Mouse (Mus musculus) forebrain, postnatal 0 days (tissue): ENCODE results near the gene Prkcsh. TPM values are rescaled to one million over a fixed set of nuclear protein-coding genes. Genes with fewer than 3 reads are reported as not detected.

Experiments used
- ATAC-seq: fragments of 200-750 bp; cut with Nextera tagmentation; 2 replicates; pipeline ENCODE4 v1.8.0; 2017; ENCODE audit warnings: mild to moderate bottlenecking, moderate library complexity
- DNase-seq: peaks from one replicate; pipeline ENCODE4 v3.0.0-alpha.2; 2015
- H3K27ac ChIP-seq: fragments of 300-500 bp; sonication (generic); 2 replicates; pipeline ENCODE4 v1.5.1; 2014; ENCODE audit warnings: low read depth, mild to moderate bottlenecking, antibody characterized with exemption, low read length, moderate library complexity, mixed read lengths
- H3K27me3 ChIP-seq: fragments of 300-500 bp; sonication (generic); 2 replicates; pipeline ENCODE4 v1.6.1; 2014; ENCODE audit warnings: mild to moderate bottlenecking, low read length, mixed read lengths; ENCODE audit not compliant: insufficient read depth
- H3K36me3 ChIP-seq: fragments of 300-500 bp; sonication (generic); 2 replicates; pipeline ENCODE4 v1.6.1; 2014; ENCODE audit warnings: mild to moderate bottlenecking, moderate library complexity; ENCODE audit not compliant: insufficient read depth
- H3K4me1 ChIP-seq: fragments of 300-500 bp; sonication (generic); 2 replicates; pipeline ENCODE4 v1.6.1; 2014; ENCODE audit warnings: antibody characterized with exemption; ENCODE audit not compliant: insufficient read depth
- H3K4me2 ChIP-seq: fragments of 300-500 bp; sonication (generic); 2 replicates; pipeline ENCODE4 v1.6.1; 2014; ENCODE audit warnings: low read depth, mild to moderate bottlenecking, moderate library complexity
- H3K4me3 ChIP-seq: fragments of 300-500 bp; sonication (generic); 2 replicates; pipeline ENCODE4 v1.5.1; 2014; ENCODE audit warnings: low read depth, low read length, mixed read lengths
- H3K9ac ChIP-seq: fragments of 300-500 bp; sonication (generic); 2 replicates; pipeline ENCODE4 v1.6.1; 2014; ENCODE audit warnings: mild to moderate bottlenecking
- H3K9me3 ChIP-seq: fragments of 300-500 bp; sonication (generic); 2 replicates; pipeline ENCODE4 v1.6.1; 2016; ENCODE audit warnings: low read length
- CTCF ChIP-seq: sonication (generic); IDR thresholded peaks from 2 replicates; pipeline ENCODE4 v1.5.1; 2016; ENCODE audit warnings: antibody characterized with exemption, control low read depth, low read depth
- WGBS: fragments of 180-500 bp; shearing (Covaris S2); extraction: QIAGEN DNeasy Blood & Tissue Kit; methylation state at CpG from one replicate; pipeline ENCODE4 v1.1.7; 2014; 5-methylcytosine and 5-hydroxymethylcytosine counted together
- polyA plus RNA-seq: library from polyadenylated mRNA; unstranded; fragments of >200 nt; fragmentation: Nextera tagmentation; extraction: Ambion mirVana; gene quantifications from 2 replicates; pipeline ENCODE4 v1.2.1, GENCODE M21; 2015
- total RNA-seq: library from RNA; depleted of rRNA; stranded (reverse); fragments of >200 nt; gene quantifications from 2 replicates; pipeline ENCODE4 v1.2.3, GENCODE M21; 2014

Gene Prkcsh
- total and polyA plus RNA-seq, 2 experiments from 2014 or later, result 67.4 to 86.5 TPM

DNA sequence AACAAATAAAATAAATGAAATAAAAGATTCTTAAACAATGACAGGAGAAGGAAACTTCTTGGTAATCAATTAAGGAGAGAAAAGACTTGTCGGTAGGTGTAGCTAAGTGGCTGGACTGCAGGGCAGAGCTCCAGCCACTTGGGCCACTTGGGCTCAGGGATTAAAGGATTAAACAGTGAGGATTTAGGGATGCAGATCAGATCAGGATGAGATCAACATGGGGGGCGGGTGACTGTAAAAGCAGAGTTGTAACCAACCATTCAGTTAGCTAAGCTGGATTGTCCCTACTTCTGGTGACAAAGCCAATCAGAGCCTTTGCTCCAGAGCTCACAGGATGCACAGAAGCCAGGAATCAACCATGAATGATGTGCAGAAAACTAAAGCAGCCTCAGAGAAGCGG lies 18.7 kb upstream of the Prkcsh start:
- peaks cover 6% of the 10 kb centered on the region; the same call in 1 of the 2 replicates for H3K4me1 ChIP-seq
- WGBS, result 4% methylated on average over 3 of the region's 3 CpGs
- no peaks in the 10 kb centered on the region for H3K36me3 ChIP-seq
- H3K4me2 ChIP-seq, result no peak overlapping the region
- DNase-seq, result no peak
- TF ChIP-seq CTCF, result no peak
- H3K4me3 ChIP-seq, result no peak overlapping the region
- H3K27me3 ChIP-seq, result peaks cover 18% of the 10 kb centered on the region
- H3K9me3 ChIP-seq, result no peaks in the 10 kb centered on the region
- H3K27ac ChIP-seq, result no peak overlapping the region
- no peak for ATAC-seq
- H3K9ac ChIP-seq, result no peak overlapping the region

- TF ChIP-seq CTCF, result no peak
- H3K9me3 ChIP-seq, result no peaks in the 10 kb centered on the region
- 14% methylated on average over 26 of the region's 36 CpGs for WGBS
- H3K4me3 ChIP-seq, result no peak overlapping the region
- H3K27ac ChIP-seq, result no peak overlapping the region
- H3K4me1 ChIP-seq, result peaks cover 8% of the 10 kb centered on the region
- no peaks in the 10 kb centered on the region for H3K36me3 ChIP-seq
- DNase-seq (no peak), ATAC-seq (no peak)
- H3K27me3 ChIP-seq, result peaks cover 43% of the 10 kb centered on the region
- H3K4me2 ChIP-seq, result peak overlapping the region; percentile 59; the same call in 1 of the 2 replicates
- no peak overlapping the region for H3K9ac ChIP-seq
Measured at GRCm38 (mm10) chr9:21987592-21988342, 14.8 kb upstream of the Prkcsh start.

- Histone ChIP-seq H3K4me3 (peak overlapping the region; percentile 27), H3K36me3 (no peaks in the 10 kb centered on the region), H3K27me3 (peaks cover 41% of the 10 kb centered on the region), H3K27ac (no peak overlapping the region), H3K9ac (peak overlapping the region; percentile 31; the same call in 1 of the 2 replicates), H3K9me3 (no peaks in the 10 kb centered on the region), H3K4me2 (peak overlapping the region; percentile 59), H3K4me1 (peaks cover 8% of the 10 kb centered on the region)
- WGBS, result 2% methylated on average over 32 of the region's 32 CpGs
- peak; percentile 53 for ATAC-seq
- no peak for DNase-seq
- TF ChIP-seq CTCF, result peak; percentile 31; the same call in 1 of the 2 replicates
Measured at GRCm38 (mm10) chr9:21988421-21989101, 14.0 kb upstream of the Prkcsh start.

DNA sequence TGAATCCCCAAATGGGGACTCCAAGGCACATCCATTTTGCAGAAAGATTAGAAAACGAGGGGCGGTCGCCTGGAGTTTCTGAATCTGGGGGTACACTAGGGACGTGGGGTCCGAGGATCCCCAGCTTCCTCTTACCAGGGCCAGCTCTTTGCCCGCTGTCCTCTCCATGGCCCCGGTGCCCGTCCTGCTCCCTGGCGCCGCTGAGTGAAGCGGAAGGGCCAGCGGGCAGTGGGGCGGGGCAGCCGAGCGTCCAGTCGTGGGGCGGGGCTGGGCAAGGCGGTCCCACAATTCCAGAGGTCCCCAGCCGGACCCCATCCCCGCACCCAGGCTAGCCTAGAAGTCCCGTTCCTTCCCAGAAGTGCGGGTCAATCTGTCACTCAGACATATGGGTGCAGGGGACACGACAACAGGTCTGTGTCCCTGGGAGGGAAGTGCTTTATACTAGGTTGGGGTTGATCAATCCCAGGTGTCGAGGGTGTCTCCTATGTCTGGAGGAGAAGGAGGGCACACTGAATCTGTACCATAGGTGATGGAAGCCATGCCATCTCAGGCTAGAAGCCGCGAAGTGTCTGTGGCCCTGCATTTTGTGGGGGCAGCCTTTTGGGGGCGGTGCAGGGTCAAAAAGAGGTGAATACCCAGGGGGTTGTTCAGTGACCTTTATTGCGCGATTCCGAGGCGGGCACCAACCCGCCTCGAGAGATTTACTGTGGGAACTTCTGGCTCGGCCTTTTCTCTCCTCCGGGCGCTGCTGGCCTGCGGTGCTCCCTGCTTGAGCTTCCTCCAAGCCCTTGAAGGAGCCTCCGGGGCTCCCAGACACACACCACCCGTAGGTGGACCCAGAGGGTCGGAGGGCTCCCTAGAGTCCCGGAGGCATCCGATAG lies 13.1 kb upstream of the Prkcsh start, which contains the start of gene Rgl3:
Rgl3 (minus strand) TSS at position 217 of the 881 bp plus-strand sequence.
- Histone ChIP-seq H3K4me1 (peaks cover 8% of the 10 kb centered on the region), H3K27ac (no peak within 1 kb of the TSS), H3K4me2 (peak within 1 kb of the TSS; percentile 59), H3K9ac (peak within 1 kb of the TSS; percentile 31; the same call in 1 of the 2 replicates), H3K4me3 (peak within 1 kb of the TSS; percentile 27), H3K36me3 (no peaks in the 10 kb centered on the region), H3K9me3 (no peaks in the 10 kb centered on the region), H3K27me3 (peaks cover 41% of the 10 kb centered on the region)
- DNase-seq, result no peak
- 3% methylated on average over 42 of the region's 42 CpGs for WGBS
- ATAC-seq, result peak; percentile 50
- no peak for TF ChIP-seq CTCF

GRCm38 (mm10) chr9:21992227-21992626 lies 10.4 kb upstream of the Prkcsh start:
- H3K4me1 ChIP-seq, result peaks cover 8% of the 10 kb centered on the region
- H3K36me3 ChIP-seq, result no peaks in the 10 kb centered on the region
- DNase-seq (no peak), ATAC-seq (no peak)
- WGBS, result 71% methylated on average over 4 of the region's 4 CpGs
- peaks cover 30% of the 10 kb centered on the region for H3K27me3 ChIP-seq
- H3K9me3 ChIP-seq, result no peaks in the 10 kb centered on the region
- H3K4me2 ChIP-seq, result no peak overlapping the region
- TF ChIP-seq CTCF, result no peak
- no peak overlapping the region for H3K27ac ChIP-seq
- no peak overlapping the region for H3K4me3 ChIP-seq
- no peak overlapping the region for H3K9ac ChIP-seq

- H3K9ac ChIP-seq, result no peak overlapping the region
- WGBS, result 92% methylated on average over 3 of the region's 3 CpGs
Measured at GRCm38 (mm10) chr9:21996178-21996867, 6.3 kb upstream of the Prkcsh start.

More at GRCm38 (mm10) chr9:21996178-21996867, 6.3 kb upstream of the Prkcsh start:
- H3K27me3 ChIP-seq, result peaks cover 3% of the 10 kb centered on the region
- DNase-seq (no peak), ATAC-seq (no peak)
- no peak overlapping the region for H3K4me3 ChIP-seq
- H3K27ac ChIP-seq, result no peak overlapping the region
- no peak overlapping the region for H3K4me2 ChIP-seq
- no peaks in the 10 kb centered on the region for H3K4me1 ChIP-seq
- TF ChIP-seq CTCF, result no peak
- no peaks in the 10 kb centered on the region for H3K9me3 ChIP-seq
- no peaks in the 10 kb centered on the region for H3K36me3 ChIP-seq
